Mouse (Mus musculus) heart, postnatal 0 days (tissue): Measurements from ENCODE around the gene Dusp8.

Experiments used
- CTCF ChIP-seq: IDR thresholded peaks from 2 replicates; pipeline ENCODE4 v1.5.1; 2016; ENCODE audit warnings: antibody characterized with exemption, control low read depth, low read depth
- EP300 ChIP-seq: IDR thresholded peaks from 2 replicates; pipeline ENCODE4 v1.6.1; 2016; ENCODE audit warnings: antibody characterized with exemption, low read depth

DNA sequence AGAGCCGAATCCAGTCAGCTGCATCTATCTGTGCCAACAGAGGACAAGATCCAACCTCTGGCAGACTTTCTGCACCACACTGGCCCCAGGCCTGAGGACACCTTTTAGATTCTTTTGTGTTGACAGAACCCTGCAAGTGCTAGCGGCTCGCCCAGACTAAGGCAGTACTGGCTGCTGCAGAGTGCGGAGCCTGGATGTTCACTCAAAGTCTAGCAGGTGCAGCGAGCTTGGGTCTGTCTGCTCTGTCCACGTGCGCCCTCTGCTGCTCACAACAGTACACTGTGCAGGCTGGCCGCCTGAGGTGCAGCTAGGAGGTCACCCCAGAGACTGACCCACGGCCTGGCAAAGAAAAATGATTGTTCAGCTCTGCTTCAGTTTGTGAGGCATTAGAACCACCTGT, 2.1 kb upstream of the Dusp8 start:
- peak; percentile 97 for TF ChIP-seq CTCF
- no peak for TF ChIP-seq EP300
